Mouse (Mus musculus): ENCODE data around the gene Nom1. TPM values are rescaled to one million over a fixed set of nuclear protein-coding genes. Genes with fewer than 3 reads are reported as not detected.

The Nom1 gene
- polyA plus RNA-seq, 1 experiment from 2014 or later: 13.4 TPM

- no peak for ATAC-seq (ENCODE audit: low read depth)
- Histone ChIP-seq H3K27ac (ENCODE audit: low read depth, low read length) (no peak overlapping the region), H3K36me3 (ENCODE audit: control insufficient read depth, insufficient read depth, low read length) (no peaks in the 10 kb centered on the region), H3K4me3 (ENCODE audit: low read depth, low read length) (no peak overlapping the region), H3K4me2 (ENCODE audit: low read depth, low read length) (no peak overlapping the region), H3K4me1 (ENCODE audit: control insufficient read depth, insufficient read depth, low read length) (no peaks in the 10 kb centered on the region), H3K9me3 (ENCODE audit: control insufficient read depth, low read length) (no peaks in the 10 kb centered on the region), H3K9ac (replicated peaks; ENCODE audit: low read depth, low read length) (no peak overlapping the region), H3K27me3 (ENCODE audit: control insufficient read depth, insufficient read depth, low read length) (peaks cover 78% of the 10 kb centered on the region)
- WGBS: under 1% methylated on average over 10 of the region's 10 CpGs
Measured at GRCm38 (mm10) chr5:29485941-29486320, 51.5 kb downstream of the Nom1 start.

GRCm38 (mm10) chr5:29487321-29487720 is 52.9 kb downstream of the Nom1 start:
- Histone ChIP-seq H3K9ac (replicated peaks; ENCODE audit: low read depth, low read length) (no peak overlapping the region), H3K27ac (ENCODE audit: low read depth, low read length) (no peak overlapping the region), H3K4me1 (ENCODE audit: control insufficient read depth, insufficient read depth, low read length) (no peaks in the 10 kb centered on the region), H3K36me3 (ENCODE audit: control insufficient read depth, insufficient read depth, low read length) (no peaks in the 10 kb centered on the region), H3K4me3 (ENCODE audit: low read depth, low read length) (no peak overlapping the region), H3K9me3 (ENCODE audit: control insufficient read depth, low read length) (no peaks in the 10 kb centered on the region), H3K27me3 (ENCODE audit: control insufficient read depth, insufficient read depth, low read length) (peaks cover 66% of the 10 kb centered on the region), H3K4me2 (ENCODE audit: low read depth, low read length) (no peak overlapping the region)
- ATAC-seq (ENCODE audit: low read depth): no peak
- WGBS: 15% methylated on average over 13 of the region's 13 CpGs

GRCm38 (mm10) chr5:29507013-29507412 is 72.5 kb downstream of the Nom1 start:
- H3K27ac ChIP-seq (ENCODE audit: low read depth, low read length): no peak overlapping the region
- no peak overlapping the region for H3K4me2 ChIP-seq (ENCODE audit: low read depth, low read length)
- WGBS: 83% methylated on average over 3 of the region's 3 CpGs
- no peaks in the 10 kb centered on the region for H3K36me3 ChIP-seq (ENCODE audit: control insufficient read depth, insufficient read depth, low read length)
- H3K4me1 ChIP-seq (ENCODE audit: control insufficient read depth, insufficient read depth, low read length): no peaks in the 10 kb centered on the region
- no peaks in the 10 kb centered on the region for H3K9me3 ChIP-seq (ENCODE audit: control insufficient read depth, low read length)
- ATAC-seq (ENCODE audit: low read depth): no peak
- no peaks in the 10 kb centered on the region for H3K27me3 ChIP-seq (ENCODE audit: control insufficient read depth, insufficient read depth, low read length)
- no peak overlapping the region for H3K4me3 ChIP-seq (ENCODE audit: low read depth, low read length)
- H3K9ac ChIP-seq (replicated peaks; ENCODE audit: low read depth, low read length): no peak overlapping the region

Other genes starting within 250 kb of the Nom1 start
- gene Rnf32, start 238.7 kb upstream of the Nom1 start, polyA plus RNA-seq (2014; fragmentation: Nextera tagmentation; extraction: Ambion mirVana): 18.6 and 18.7 TPM in 2 replicates
- 43.5 and 46.2 TPM in 2 replicates for gene Lmbr1, start 56.3 kb upstream of the Nom1 start, polyA plus RNA-seq (2014; fragmentation: Nextera tagmentation; extraction: Ambion mirVana)
- gene Mnx1, start 43.8 kb downstream of the Nom1 start, polyA plus RNA-seq (2014; fragmentation: Nextera tagmentation; extraction: Ambion mirVana): 1.8 and 2.2 TPM in 2 replicates
- 46.8 and 54.9 TPM in 2 replicates for gene Ube3c, start 134.6 kb downstream of the Nom1 start, polyA plus RNA-seq (2014; fragmentation: Nextera tagmentation; extraction: Ambion mirVana)

Data from neural tube, embryonic 14.5 days (tissue).